Mouse (Mus musculus) stomach, postnatal 0 days (tissue): ENCODE measurements at regions not wholly inside any gene's neighbourhood (a gene's known extent, or its start where the extent isn't known, plus 50 kb on each side); places are given as distances from the start of the nearest gene placed in this dataset.

ENCODE experiments used
- ATAC-seq: fragments of 200-750 bp; cut with Nextera tagmentation; 2 replicates; pipeline ENCODE4 v1.8.0; 2017; ENCODE audit not compliant: low FRiP score, low TSS enrichment
- DNase-seq: peaks from one replicate; pipeline ENCODE4 v3.0.0-alpha.2; 2016; ENCODE audit warnings: low spot score
- H3K27ac ChIP-seq: fragments of 300-500 bp; sonication (generic); replicated peaks from 2 replicates; pipeline ENCODE4 v1.5.1; 2014; ENCODE audit warnings: mild to moderate bottlenecking, control low read depth
- H3K27me3 ChIP-seq: fragments of 300-500 bp; sonication (generic); 2 replicates; pipeline ENCODE4 v1.6.1; 2014; ENCODE audit warnings: low read length; ENCODE audit not compliant: control insufficient read depth, insufficient read depth
- H3K36me3 ChIP-seq: fragments of 300-500 bp; sonication (generic); 2 replicates; pipeline ENCODE4 v1.6.1; 2014; ENCODE audit warnings: low read length, mixed read lengths; ENCODE audit not compliant: control insufficient read depth, insufficient read depth
- H3K4me1 ChIP-seq: fragments of 300-500 bp; sonication (generic); replicated peaks from 2 replicates; pipeline ENCODE4 v1.6.1; 2014; ENCODE audit warnings: antibody characterized with exemption; ENCODE audit not compliant: control insufficient read depth, insufficient read depth
- H3K4me2 ChIP-seq: fragments of 300-500 bp; sonication (generic); replicated peaks from 2 replicates; pipeline ENCODE4 v1.6.1; 2014; ENCODE audit warnings: low read depth, mild to moderate bottlenecking, control low read depth, moderate library complexity
- H3K4me3 ChIP-seq: fragments of 300-500 bp; sonication (generic); 2 replicates; pipeline ENCODE4 v1.5.1; 2014; ENCODE audit warnings: low read depth, low read length, control low read depth
- H3K9ac ChIP-seq: fragments of 300-500 bp; sonication (generic); 2 replicates; pipeline ENCODE4 v1.6.1; 2014; ENCODE audit warnings: mild to moderate bottlenecking, low read length, control low read depth, mixed read lengths
- H3K9me3 ChIP-seq: fragments of 300-500 bp; sonication (generic); 2 replicates; pipeline ENCODE4 v1.6.1; 2016; ENCODE audit warnings: low read length; ENCODE audit not compliant: control insufficient read depth
- CTCF ChIP-seq: IDR thresholded peaks from 2 replicates; pipeline ENCODE4 v1.5.1; 2016; ENCODE audit warnings: antibody characterized with exemption, low read depth, mild to moderate bottlenecking, moderate library complexity
- EP300 ChIP-seq: optimal IDR thresholded peaks from 2 replicates; pipeline ENCODE3; 2016; ENCODE audit warnings: antibody characterized with exemption
- WGBS: fragments of 180-500 bp; shearing (Covaris S2); extraction: QIAGEN DNeasy Blood & Tissue Kit; methylation state at CpG from one replicate; pipeline ENCODE4 v1.1.7; 2014; 5-methylcytosine and 5-hydroxymethylcytosine counted together

DNA sequence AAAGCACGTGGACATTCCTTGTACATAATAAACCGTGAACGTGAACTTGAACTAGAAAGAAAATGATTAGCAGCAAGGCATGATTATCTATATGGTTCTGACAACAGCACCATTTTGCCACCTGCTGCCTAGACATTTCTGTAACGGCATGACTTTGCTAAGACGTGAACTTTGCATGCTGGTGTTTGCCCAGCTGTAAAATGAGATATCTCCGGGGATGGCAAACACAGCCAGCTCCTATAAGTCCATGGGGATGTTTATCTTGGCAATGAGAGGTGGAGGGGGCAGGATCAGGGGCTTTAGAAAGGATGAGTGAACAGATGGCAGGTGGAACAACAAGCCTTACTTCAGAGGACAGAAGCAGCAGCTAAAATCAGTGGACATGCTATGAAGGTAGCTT, 522.9 kb upstream of the Castor2 start:
- 41% methylated on average over 6 of the region's 6 CpGs for WGBS
- H3K36me3 ChIP-seq = no peaks in the 10 kb centered on the region
- no peak overlapping the region for H3K4me2 ChIP-seq
- DNase-seq (peak; percentile 40), ATAC-seq (no peak)
- H3K27me3 ChIP-seq = no peaks in the 10 kb centered on the region
- TF ChIP-seq CTCF (no peak), EP300 (no peak)
- H3K9ac ChIP-seq = no peak overlapping the region
- no peak overlapping the region for H3K4me3 ChIP-seq
- H3K4me1 ChIP-seq = no peaks in the 10 kb centered on the region
- H3K9me3 ChIP-seq = no peaks in the 10 kb centered on the region
- no peak overlapping the region for H3K27ac ChIP-seq

GRCm38 (mm10) chr5:133569096-133569495, 530.4 kb upstream of the Castor2 start:
- no peak overlapping the region for H3K27ac ChIP-seq
- WGBS = 70% methylated on average over 2 of the region's 2 CpGs
- no peaks in the 10 kb centered on the region for H3K36me3 ChIP-seq
- no peaks in the 10 kb centered on the region for H3K4me1 ChIP-seq
- ATAC-seq = no peak
- no peak overlapping the region for H3K4me3 ChIP-seq
- H3K4me2 ChIP-seq = no peak overlapping the region
- H3K9ac ChIP-seq = no peak overlapping the region
- no peaks in the 10 kb centered on the region for H3K9me3 ChIP-seq
- TF ChIP-seq EP300 = no peak
- no peak for TF ChIP-seq CTCF
- no peak for DNase-seq
- no peaks in the 10 kb centered on the region for H3K27me3 ChIP-seq

DNA sequence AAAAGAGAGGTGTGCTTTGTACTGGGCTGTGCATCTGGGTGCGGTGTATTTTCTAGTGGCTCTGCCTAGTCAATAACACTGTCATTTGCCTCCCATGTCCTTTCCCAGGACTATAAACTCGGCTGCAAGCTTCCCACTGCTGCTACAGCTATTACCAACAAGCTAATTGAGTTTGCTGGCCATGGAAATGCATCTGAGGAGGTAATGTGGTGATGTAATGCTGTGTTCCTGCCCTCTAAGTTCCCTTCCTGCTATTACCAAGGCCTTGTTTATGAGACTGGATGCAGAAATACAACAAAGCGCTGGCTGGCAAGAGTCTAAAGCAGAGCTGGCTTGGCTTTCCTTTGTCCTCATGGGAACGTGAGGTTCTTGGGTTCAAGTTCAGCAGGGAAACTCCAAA, 533.0 kb upstream of the Castor2 start:
- TF ChIP-seq CTCF = no peak
- no peak for TF ChIP-seq EP300
- H3K27me3 ChIP-seq = no peaks in the 10 kb centered on the region
- no peak overlapping the region for H3K4me3 ChIP-seq
- DNase-seq (no peak), ATAC-seq (no peak)
- H3K27ac ChIP-seq = no peak overlapping the region
- no peak overlapping the region for H3K4me2 ChIP-seq
- H3K36me3 ChIP-seq = no peaks in the 10 kb centered on the region
- WGBS = 70% methylated on average over 4 of the region's 4 CpGs
- H3K9me3 ChIP-seq = no peaks in the 10 kb centered on the region
- H3K9ac ChIP-seq = no peak overlapping the region
- no peaks in the 10 kb centered on the region for H3K4me1 ChIP-seq

DNA sequence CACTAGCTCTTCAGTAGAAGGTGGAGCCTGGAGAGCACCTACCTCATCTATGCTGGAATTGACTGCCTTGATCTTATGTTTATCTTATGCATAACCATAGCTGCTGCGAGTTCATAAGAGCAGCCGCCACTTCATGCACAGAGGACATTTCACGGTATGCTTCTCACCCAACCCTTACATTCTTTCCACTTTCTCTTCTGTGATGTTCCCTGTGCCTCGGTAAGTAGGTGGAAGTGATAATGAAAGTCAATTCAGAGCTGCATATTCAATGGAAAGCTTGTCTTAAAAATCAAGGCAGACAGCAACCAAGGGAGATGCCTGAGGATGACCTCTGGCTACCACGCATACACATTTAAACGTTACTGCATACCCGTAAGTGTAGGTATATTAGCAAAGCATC, 548.9 kb upstream of the Castor2 start:
- no peak for ATAC-seq
- WGBS = 80% methylated on average over 7 of the region's 7 CpGs

GRCm38 (mm10) chr5:133542217-133542616, 557.3 kb upstream of the Castor2 start:
- no peaks in the 10 kb centered on the region for H3K36me3 ChIP-seq
- DNase-seq (no peak), ATAC-seq (peak; percentile 64; the same call in 1 of the 2 replicates)
- no peak overlapping the region for H3K27ac ChIP-seq
- no peak overlapping the region for H3K9ac ChIP-seq
- H3K4me3 ChIP-seq = no peak overlapping the region
- no peaks in the 10 kb centered on the region for H3K27me3 ChIP-seq
- H3K4me1 ChIP-seq = no peaks in the 10 kb centered on the region
- no peak overlapping the region for H3K4me2 ChIP-seq
- H3K9me3 ChIP-seq = no peaks in the 10 kb centered on the region
- TF ChIP-seq CTCF (no peak), EP300 (no peak)

More for the DNA sequence above, 548.9 kb upstream of the Castor2 start:
- Histone ChIP-seq H3K9ac (no peak overlapping the region), H3K4me3 (no peak overlapping the region), H3K27ac (no peak overlapping the region), H3K27me3 (no peaks in the 10 kb centered on the region), H3K9me3 (no peaks in the 10 kb centered on the region), H3K4me1 (no peaks in the 10 kb centered on the region), H3K36me3 (no peaks in the 10 kb centered on the region), H3K4me2 (no peak overlapping the region)
- DNase-seq = no peak
- TF ChIP-seq EP300 (no peak), CTCF (no peak)

DNA sequence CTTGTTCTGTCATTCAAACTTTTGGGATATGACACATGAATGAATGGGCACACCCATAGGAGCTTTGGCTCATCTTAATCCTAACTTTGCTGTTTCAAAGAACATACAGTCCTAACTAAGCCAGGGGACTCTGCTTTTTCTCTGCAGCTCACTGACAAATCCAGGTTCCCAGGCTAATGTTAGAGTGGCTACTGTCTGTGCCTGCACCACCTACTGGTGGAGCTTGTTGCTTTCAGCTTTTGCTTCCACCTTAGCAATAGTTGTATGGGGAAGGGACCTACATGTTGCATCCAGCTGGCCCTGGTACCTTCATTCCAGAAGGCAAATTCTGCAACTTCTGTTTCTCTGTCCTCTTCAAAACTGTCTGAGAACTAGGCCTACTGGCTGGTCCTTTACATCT, 566.8 kb upstream of the Castor2 start:
- TF ChIP-seq EP300 (no peak), CTCF (peak; percentile 64)
- no peaks in the 10 kb centered on the region for H3K4me1 ChIP-seq
- H3K36me3 ChIP-seq = no peaks in the 10 kb centered on the region
- H3K4me2 ChIP-seq = no peak overlapping the region
- H3K4me3 ChIP-seq = no peak overlapping the region
- no peak overlapping the region for H3K9ac ChIP-seq
- no peak overlapping the region for H3K27ac ChIP-seq
- DNase-seq (no peak), ATAC-seq (no peak)
- no peaks in the 10 kb centered on the region for H3K27me3 ChIP-seq
- no peaks in the 10 kb centered on the region for H3K9me3 ChIP-seq
